8 mouse cellular contexts compared by ENCODE assay signal in the genomic region with DNA sequence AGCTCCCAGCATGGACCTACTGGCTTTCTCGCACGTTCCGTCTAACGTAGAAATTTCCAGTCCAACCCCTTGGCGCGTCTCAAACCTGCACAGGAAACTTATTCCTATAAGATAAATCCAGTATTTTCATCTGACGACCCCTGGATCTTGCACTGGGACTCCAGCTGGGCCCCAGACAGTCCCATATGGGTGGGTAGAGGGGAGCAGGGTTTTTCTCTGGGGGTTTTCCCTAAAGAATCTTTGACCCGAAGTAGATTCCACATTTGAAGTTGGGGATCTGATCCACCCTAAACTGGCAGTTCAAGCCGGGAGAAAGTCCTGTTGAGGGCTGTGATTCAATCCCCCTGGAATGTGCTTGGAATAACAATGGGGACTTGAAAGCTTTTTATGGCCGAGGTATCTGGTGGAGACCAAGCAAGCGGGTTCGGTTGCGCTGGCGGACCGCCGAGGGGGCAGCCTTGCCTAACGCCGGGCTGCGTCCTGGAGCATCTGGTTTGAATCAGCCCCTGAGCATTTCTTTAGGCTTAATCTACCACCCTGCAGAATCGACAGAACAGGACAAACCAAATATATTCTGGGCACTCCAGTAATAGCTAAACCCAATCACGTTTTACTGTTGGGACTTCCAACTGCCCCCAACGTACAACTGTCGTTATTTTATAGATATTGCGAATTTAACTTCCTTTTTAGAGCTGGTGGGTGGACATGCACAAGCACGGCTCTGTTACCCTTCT.
A peak's percentile ranks its signal among the peaks of the same experiment; 100 is the strongest.
DNase-seq lines count a peak whose midpoint lies in the region; ATAC-seq and TF ChIP-seq lines count a peak whose summit lies in the region.

No protein-coding gene starts in this region.

- H3K27ac ChIP-seq in cortical plate, adult 2 months (ENCODE audit: insufficient read depth, low read length), result 0 out of 2 replicates have a peak overlapping the region, but pooled peaks have one; percentile 24
- peak overlapping the region; percentile 75 for H3K27ac ChIP-seq in midbrain, embryonic 14.5 days (replicated peaks; ENCODE audit: low read depth, low read length)

- H3K36me3 ChIP-seq in midbrain, embryonic 14.5 days (ENCODE audit: control insufficient read depth, insufficient read depth, low read length), result no peaks in the 10 kb centered on the region

- H3K4me1 ChIP-seq in cortical plate, adult 2 months (ENCODE audit: control insufficient read depth, insufficient read depth, low read length), result peaks cover 3% of the 10 kb centered on the region; the same call in 1 of the 2 replicates
- H3K4me1 ChIP-seq in midbrain, embryonic 14.5 days (ENCODE audit: control insufficient read depth, insufficient read depth, low read length), result peaks cover 25% of the 10 kb centered on the region

- WGBS in midbrain, embryonic 14.5 days, result 1% methylated on average over 25 of the region's 25 CpGs

- no peak for TF ChIP-seq POLR2A in cortical plate, adult 2 months (IDR thresholded peaks at IDR 0.05; ENCODE audit: extremely low read depth, insufficient read depth, low read length)

- H3K4me2 ChIP-seq in midbrain, embryonic 14.5 days (ENCODE audit: low read length), result peak overlapping the region; percentile 53

- no peaks in the 10 kb centered on the region for H3K9me3 ChIP-seq in midbrain, embryonic 14.5 days (ENCODE audit: control insufficient read depth, low read length)

- H3K27me3 ChIP-seq in midbrain, embryonic 14.5 days (ENCODE audit: control insufficient read depth, insufficient read depth, low read length), result no peaks in the 10 kb centered on the region

- H3K9ac ChIP-seq in midbrain, embryonic 14.5 days (replicated peaks; ENCODE audit: low read length), result peak overlapping the region; percentile 20; the same call in 1 of the 2 replicates

- intact Hi-C loops in gastrocnemius, postnatal 36 days (cut with DNase I), result no loop called here

- ATAC-seq in midbrain, embryonic 14.5 days (ENCODE audit: low FRiP score, low TSS enrichment), result peak; percentile 76

- H3K4me3 ChIP-seq in cortical plate, adult 2 months (ENCODE audit: insufficient read depth, low read length), result peak overlapping the region; percentile 21; the same call in 1 of the 2 replicates
- H3K4me3 ChIP-seq in midbrain, embryonic 14.5 days (replicated peaks; ENCODE audit: low read depth, low read length), result peak overlapping the region; percentile 25

- TF ChIP-seq CTCF in cortical plate, adult 2 months (IDR thresholded peaks at IDR 0.05; ENCODE audit: extremely low read depth, insufficient read depth, low read length), result no peak

- DNase-seq in layer of hippocampus, adult 8-10 months (ENCODE audit: low spot score in 2 of 2), result peak; percentile 10 to 26
- no peak for DNase-seq in layer of hippocampus, adult 9-10 months (ENCODE audit: low spot score)
- DNase-seq in gastrocnemius, postnatal 36 days, result peak; percentile 49 to 55
- peak; percentile 24 for DNase-seq in induced T-regulatory cell, adult 2 months (ENCODE audit: low read depth)
- DNase-seq in liver, result peak; percentile 40
- DNase-seq in midbrain, embryonic 14.5 days, result peak; percentile 85
- peak; percentile 58 for DNase-seq in testis, postnatal 10 days (ENCODE audit: low spot score)
